Mouse (Mus musculus): ENCODE data around the gene Stx11.

DNA sequence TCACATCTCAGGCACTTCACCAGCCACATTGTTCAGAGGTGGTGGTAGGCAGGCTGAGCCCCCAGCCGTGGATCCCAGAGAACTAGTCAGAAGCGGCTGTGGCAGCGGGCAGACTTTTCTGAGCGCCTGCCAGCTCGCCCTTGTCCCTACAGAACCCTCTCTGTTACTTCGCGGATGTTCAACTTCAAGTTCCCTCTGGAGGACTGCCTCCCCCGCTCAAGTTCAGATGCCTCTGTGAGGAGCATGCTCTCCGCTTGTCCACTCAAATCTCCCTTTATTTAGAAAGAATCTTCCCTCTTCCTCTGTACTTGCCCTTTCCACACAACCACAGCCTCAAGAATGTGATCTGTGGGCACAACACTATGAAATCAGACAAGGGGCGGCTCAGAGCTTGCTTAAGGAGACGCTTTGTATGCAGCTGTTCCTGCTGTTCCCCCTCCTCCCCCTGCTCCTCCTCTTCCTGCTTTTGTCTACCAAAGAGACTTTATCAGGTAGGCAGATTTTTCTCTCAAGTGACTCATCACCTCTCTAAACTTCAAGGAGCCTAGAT lies 52.0 kb downstream of the Stx11 start:
- no peak for TF ChIP-seq CTCF (conservative IDR thresholded peaks at IDR 0.05; ENCODE audit: insufficient read depth, insufficient read length, low read depth, low read length)
- no peak for TF ChIP-seq POLR2A (IDR thresholded peaks at IDR 0.05; ENCODE audit: low read depth, low read length)
